Mouse (Mus musculus): Measurements from ENCODE around the gene Itln1. TPM values are rescaled to one million over a fixed set of nuclear protein-coding genes. Genes with fewer than 3 reads are reported as not detected.
"Not testable (repeated sequence)": the region's sequence is repeated elsewhere in the genome, so short reads cannot be mapped to it uniquely, and the experiment has no call there.

Gene Itln1
- polyA plus RNA-seq, 1 experiment from 2014 or later = not detected

DNA sequence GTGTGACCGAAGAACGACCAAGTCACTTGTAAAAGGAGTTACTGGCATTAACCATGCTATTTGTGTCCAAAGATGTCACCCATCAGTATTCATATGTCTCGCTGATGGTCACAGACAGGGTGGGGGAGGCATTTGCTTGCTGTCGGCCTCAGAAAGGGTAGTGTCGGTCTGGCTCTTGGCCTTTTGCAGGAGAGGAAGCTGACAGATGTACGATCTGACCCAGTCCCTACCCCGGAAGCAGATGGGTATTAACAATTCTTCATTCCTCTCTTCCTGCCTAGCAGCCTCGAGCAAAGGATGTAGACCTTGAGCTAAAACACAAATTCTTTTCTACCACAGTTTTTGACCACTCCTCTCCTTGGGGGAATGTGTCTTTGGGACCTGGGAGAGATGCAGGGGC lies 58.0 kb downstream of the Itln1 start:
- Histone ChIP-seq H3K4me1 (no peaks in the 10 kb centered on the region), H3K36me3 (ENCODE audit: poor library complexity, severe bottlenecking) (no peaks in the 10 kb centered on the region), H3K4me3 (no peak overlapping the region), H3K4me2 (no peak overlapping the region), H3K9me3 (replicated peaks) (0 out of 2 replicates have a peak, but pooled peaks cover 8% of the 10 kb centered on the region), H3K27ac (no peak overlapping the region), H3K27me3 (no peaks in the 10 kb centered on the region), H3K9ac (no peak overlapping the region)
- WGBS = 79% methylated on average over 8 of the region's 8 CpGs
- no peak for ATAC-seq

DNA sequence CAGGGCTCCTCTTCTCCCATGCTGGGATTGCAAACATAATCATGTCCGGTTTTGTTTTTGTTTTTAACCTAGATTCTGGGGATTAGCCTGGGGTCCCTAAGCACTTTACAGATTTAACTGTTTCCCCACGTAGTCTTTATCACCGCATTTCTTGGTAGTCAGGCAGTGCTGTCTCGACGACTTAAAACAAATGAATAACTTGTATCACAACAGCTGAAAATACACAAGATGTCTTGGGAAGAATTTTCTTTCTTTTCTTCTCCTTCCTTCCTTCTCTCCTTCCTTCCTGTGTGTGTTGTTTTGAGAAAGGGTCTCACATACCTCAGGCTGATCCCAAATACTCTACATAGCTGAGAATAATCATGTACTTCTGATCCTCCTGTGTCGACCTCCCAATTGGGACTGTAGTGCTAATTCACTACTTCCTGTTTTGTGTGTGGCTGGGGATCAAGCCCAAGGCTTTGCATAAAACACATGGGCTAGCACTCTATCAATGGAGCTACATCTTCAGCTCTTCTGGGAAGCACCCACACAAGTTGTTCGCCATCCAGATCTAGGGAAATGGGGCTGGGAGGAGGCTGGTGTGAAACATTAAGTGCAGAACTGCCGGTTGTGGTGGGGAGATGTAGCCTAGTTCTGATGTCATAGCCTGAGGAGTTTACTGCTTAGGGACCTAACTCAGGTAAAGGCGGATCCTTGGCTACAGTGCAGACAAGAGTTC lies 61.0 kb downstream of the Itln1 start:
- H3K27ac ChIP-seq = no peak overlapping the region
- no peaks in the 10 kb centered on the region for H3K9me3 ChIP-seq (replicated peaks)
- H3K9ac ChIP-seq = no peak overlapping the region
- WGBS = 79% methylated on average over 9 of the region's 9 CpGs
- no peak for ATAC-seq
- H3K4me2 ChIP-seq = no peak overlapping the region
- H3K4me3 ChIP-seq = no peak overlapping the region
- H3K36me3 ChIP-seq (ENCODE audit: poor library complexity, severe bottlenecking) = no peaks in the 10 kb centered on the region
- no peaks in the 10 kb centered on the region for H3K27me3 ChIP-seq
- H3K4me1 ChIP-seq = no peaks in the 10 kb centered on the region

DNA sequence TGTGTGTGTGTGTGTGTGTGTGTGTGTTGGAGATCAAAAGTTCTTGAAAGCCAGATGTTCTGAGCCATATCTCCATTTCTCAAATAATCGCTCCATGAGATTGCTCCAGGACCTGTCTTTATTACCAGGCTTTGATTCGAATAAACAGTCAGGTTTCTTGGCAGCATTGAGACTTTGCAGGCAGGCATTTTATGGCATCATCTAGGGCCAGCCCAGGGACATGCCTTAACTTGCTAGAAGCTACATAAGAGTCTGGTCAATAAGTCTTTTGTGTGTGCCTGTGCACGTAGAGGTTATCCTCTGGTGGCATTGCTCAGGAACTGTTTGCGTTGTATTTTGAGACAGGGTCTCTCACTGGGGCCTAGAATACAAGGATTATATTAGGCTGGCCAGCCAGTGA lies 61.6 kb downstream of the Itln1 start:
- Histone ChIP-seq H3K4me3 (no peak overlapping the region), H3K27ac (no peak overlapping the region), H3K9me3 (replicated peaks) (no peaks in the 10 kb centered on the region), H3K4me2 (no peak overlapping the region), H3K9ac (no peak overlapping the region), H3K27me3 (no peaks in the 10 kb centered on the region), H3K36me3 (ENCODE audit: poor library complexity, severe bottlenecking) (no peaks in the 10 kb centered on the region), H3K4me1 (no peaks in the 10 kb centered on the region)
- WGBS = 77% methylated on average over 4 of the region's 4 CpGs
- no peak for ATAC-seq

DNA sequence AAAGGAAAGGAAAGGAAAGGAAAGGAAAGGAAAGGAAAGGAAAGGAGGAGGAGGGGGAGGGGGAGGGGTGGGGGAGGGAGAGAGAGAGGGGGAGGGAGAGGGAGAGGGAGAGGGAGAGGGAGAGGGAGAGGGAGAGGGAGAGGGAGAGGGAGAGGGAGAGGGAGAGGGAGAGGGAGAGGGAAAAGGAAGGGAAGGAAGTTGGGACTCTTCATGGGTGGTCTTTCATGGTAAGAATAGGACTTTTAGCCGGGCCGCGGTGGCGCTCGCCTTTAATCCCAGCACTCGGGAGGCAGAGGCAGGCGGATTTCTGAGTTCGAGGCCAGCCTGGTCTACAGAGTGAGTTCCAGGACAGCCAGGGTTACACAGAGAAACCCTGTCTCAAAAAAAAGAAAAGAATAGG lies 63.2 kb downstream of the Itln1 start:
- H3K9me3 ChIP-seq (replicated peaks); ATAC-seq; H3K36me3 ChIP-seq (ENCODE audit: poor library complexity, severe bottlenecking); H3K4me1 ChIP-seq; H3K4me3 ChIP-seq; H3K27ac ChIP-seq; H3K9ac ChIP-seq; H3K4me2 ChIP-seq; H3K27me3 ChIP-seq: not testable (repeated sequence)
- 87% methylated on average over 8 of the region's 8 CpGs for WGBS

DNA sequence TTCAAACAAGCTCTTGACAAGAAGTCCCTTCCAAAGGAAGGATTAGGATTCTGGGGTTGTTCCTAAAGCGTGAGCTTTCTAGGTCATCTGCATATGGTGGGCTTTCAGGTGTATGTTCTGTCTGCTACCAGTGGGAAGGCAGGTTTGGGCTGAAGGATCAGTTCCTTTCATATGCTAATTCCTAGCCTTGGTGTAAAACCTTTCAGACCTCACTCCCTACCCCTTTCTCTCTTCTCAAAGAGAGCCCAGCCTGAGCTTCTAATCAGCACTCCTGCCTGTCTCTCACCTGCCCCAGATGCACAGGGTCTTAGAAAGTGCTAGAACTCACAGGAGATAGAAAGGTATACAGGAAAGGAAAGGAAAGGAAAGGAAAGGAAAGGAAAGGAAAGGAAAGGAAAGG lies 63.6 kb downstream of the Itln1 start:
- Histone ChIP-seq H3K9me3 (replicated peaks) (no peaks in the 10 kb centered on the region), H3K9ac (no peak overlapping the region), H3K27ac (no peak overlapping the region), H3K36me3 (ENCODE audit: poor library complexity, severe bottlenecking) (no peaks in the 10 kb centered on the region), H3K4me1 (no peaks in the 10 kb centered on the region), H3K4me3 (no peak overlapping the region), H3K27me3 (no peaks in the 10 kb centered on the region), H3K4me2 (no peak overlapping the region)
- WGBS = 57% methylated on average over 1 of the region's 1 CpGs
- ATAC-seq = no peak

DNA sequence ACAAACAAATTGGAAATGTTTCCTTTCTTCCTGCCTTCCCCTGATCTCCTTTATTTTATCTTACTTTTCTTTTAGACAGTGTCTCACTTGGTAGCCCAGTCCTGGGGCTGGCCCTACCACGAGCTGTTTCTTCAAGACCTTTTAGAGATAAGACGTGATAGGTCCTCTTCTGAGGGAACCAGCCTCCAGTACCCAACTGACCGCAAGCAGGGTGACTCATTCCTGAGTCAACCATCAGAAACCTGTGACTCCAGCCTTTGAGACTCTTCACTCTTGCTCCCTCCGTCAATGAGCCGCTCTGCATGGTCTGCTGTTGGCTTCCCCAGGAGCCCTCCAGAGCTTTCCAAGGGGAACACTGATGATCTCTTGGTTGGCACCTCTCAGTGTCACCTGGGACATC lies 64.2 kb downstream of the Itln1 start:
- H3K4me1 ChIP-seq = no peaks in the 10 kb centered on the region
- H3K27ac ChIP-seq = no peak overlapping the region
- H3K27me3 ChIP-seq = no peaks in the 10 kb centered on the region
- 88% methylated on average over 5 of the region's 5 CpGs for WGBS
- no peak overlapping the region for H3K4me3 ChIP-seq
- H3K4me2 ChIP-seq = no peak overlapping the region
- H3K36me3 ChIP-seq (ENCODE audit: poor library complexity, severe bottlenecking) = no peaks in the 10 kb centered on the region
- ATAC-seq = no peak
- no peaks in the 10 kb centered on the region for H3K9me3 ChIP-seq (replicated peaks)
- H3K9ac ChIP-seq = no peak overlapping the region

DNA sequence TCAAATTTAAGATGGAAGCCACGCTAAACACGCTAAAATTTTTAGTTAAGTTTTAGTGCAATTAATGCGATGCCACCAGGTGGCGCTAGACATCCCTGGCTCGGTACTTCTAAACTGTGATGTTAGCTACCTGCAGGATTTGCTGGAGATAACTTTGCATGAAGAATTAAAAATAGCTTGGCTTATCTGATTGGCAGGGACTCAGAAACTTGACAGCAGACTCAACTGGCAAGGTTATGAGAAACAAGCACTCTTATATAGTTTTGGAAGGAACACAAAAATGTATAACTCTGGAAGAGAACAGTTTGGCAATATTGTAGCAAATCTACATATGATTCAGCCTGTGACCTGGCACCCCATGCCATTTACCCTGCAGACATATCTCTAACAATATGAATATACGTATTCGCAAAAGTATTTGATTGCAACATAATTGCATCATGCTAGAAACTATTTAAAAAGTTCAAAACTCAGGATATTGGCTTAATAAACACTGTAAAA lies 64.7 kb downstream of the Itln1 start:
- Histone ChIP-seq H3K4me2 (no peak overlapping the region), H3K4me1 (no peaks in the 10 kb centered on the region), H3K9ac (no peak overlapping the region), H3K27ac (no peak overlapping the region), H3K9me3 (replicated peaks) (no peaks in the 10 kb centered on the region), H3K4me3 (no peak overlapping the region), H3K27me3 (no peaks in the 10 kb centered on the region), H3K36me3 (ENCODE audit: poor library complexity, severe bottlenecking) (no peaks in the 10 kb centered on the region)
- no peak for ATAC-seq
- WGBS = 36% methylated on average over 7 of the region's 7 CpGs

DNA sequence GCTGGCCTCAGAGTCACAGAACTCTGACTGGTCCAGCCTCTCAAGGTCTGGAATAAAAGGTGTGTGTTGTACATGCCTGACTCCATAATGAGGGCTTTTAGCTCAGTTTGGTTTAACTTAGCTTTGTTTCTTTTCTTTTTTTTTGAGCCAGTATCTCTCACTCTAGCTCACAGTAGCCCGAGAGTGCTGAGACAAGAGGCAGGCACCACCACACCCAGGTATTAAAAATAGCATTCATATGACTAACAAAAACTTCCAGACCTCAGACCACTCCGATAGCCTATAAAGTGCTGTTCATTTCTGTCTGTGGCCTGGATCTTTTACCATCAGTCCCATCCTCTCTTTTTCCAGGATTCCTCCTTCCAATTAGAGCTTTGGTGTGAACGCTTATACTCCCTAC lies 65.4 kb downstream of the Itln1 start:
- Histone ChIP-seq H3K9ac (no peak overlapping the region), H3K4me3 (no peak overlapping the region), H3K9me3 (replicated peaks) (no peaks in the 10 kb centered on the region), H3K27me3 (no peaks in the 10 kb centered on the region), H3K4me2 (no peak overlapping the region), H3K36me3 (ENCODE audit: poor library complexity, severe bottlenecking) (no peaks in the 10 kb centered on the region), H3K27ac (no peak overlapping the region), H3K4me1 (no peaks in the 10 kb centered on the region)
- ATAC-seq = no peak
- 88% methylated on average over 3 of the region's 3 CpGs for WGBS

Other genes starting within 250 kb of the Itln1 start
- 122 and 125 TPM in 2 replicates for gene Usp21, start 247.3 kb downstream of the Itln1 start, polyA plus RNA-seq (2015; fragmentation: Nextera tagmentation; extraction: Ambion mirVana)
- gene Ufc1, start 240.3 kb downstream of the Itln1 start, polyA plus RNA-seq (2015; fragmentation: Nextera tagmentation; extraction: Ambion mirVana) = 118 and 120 TPM in 2 replicates
- gene Dedd, start 206.1 kb downstream of the Itln1 start, polyA plus RNA-seq (2015; fragmentation: Nextera tagmentation; extraction: Ambion mirVana) = 50.9 and 54.0 TPM in 2 replicates
- 52.9 and 56.9 TPM in 2 replicates for gene Nit1, start 189.6 kb downstream of the Itln1 start, polyA plus RNA-seq (2015; fragmentation: Nextera tagmentation; extraction: Ambion mirVana)
- 160 and 180 TPM in 2 replicates for gene Pfdn2, start 189.6 kb downstream of the Itln1 start, polyA plus RNA-seq (2015; fragmentation: Nextera tagmentation; extraction: Ambion mirVana)
- gene Klhdc9, start 174.5 kb downstream of the Itln1 start, polyA plus RNA-seq (2015; fragmentation: Nextera tagmentation; extraction: Ambion mirVana) = 3.3 and 3.8 TPM in 2 replicates
- 0.31 and 0.32 TPM in 2 replicates for gene Nectin4, start 165.2 kb downstream of the Itln1 start, polyA plus RNA-seq (2015; fragmentation: Nextera tagmentation; extraction: Ambion mirVana)
- gene Arhgap30, start 146.3 kb downstream of the Itln1 start, polyA plus RNA-seq (2015; fragmentation: Nextera tagmentation; extraction: Ambion mirVana) = 0.35 and 0.36 TPM in 2 replicates
- gene Usf1, start 124.0 kb downstream of the Itln1 start, polyA plus RNA-seq (2015; fragmentation: Nextera tagmentation; extraction: Ambion mirVana) = 205 and 211 TPM in 2 replicates
- 12.2 and 12.3 TPM in 2 replicates for gene Tstd1, start 116.4 kb downstream of the Itln1 start, polyA plus RNA-seq (2015; fragmentation: Nextera tagmentation; extraction: Ambion mirVana)
- 8.4 and 9.7 TPM in 2 replicates for gene F11r, start 97.8 kb downstream of the Itln1 start, polyA plus RNA-seq (2015; fragmentation: Nextera tagmentation; extraction: Ambion mirVana)
- gene Alyref2, start 31.8 kb downstream of the Itln1 start, polyA plus RNA-seq (2015; fragmentation: Nextera tagmentation; extraction: Ambion mirVana) = 23.0 and 24.5 TPM in 2 replicates
- gene Cd244a, start 23.9 kb upstream of the Itln1 start, polyA plus RNA-seq (2015; fragmentation: Nextera tagmentation; extraction: Ambion mirVana) = not detected in 2 replicates
- 0.08 TPM in 1 of 2 replicates, not detected in the other for gene Ly9, start 72.1 kb upstream of the Itln1 start, polyA plus RNA-seq (2015; fragmentation: Nextera tagmentation; extraction: Ambion mirVana)
- not detected in 2 replicates for gene Slamf7, start 117.7 kb upstream of the Itln1 start, polyA plus RNA-seq (2015; fragmentation: Nextera tagmentation; extraction: Ambion mirVana)
- gene Cd48, start 146.7 kb upstream of the Itln1 start, polyA plus RNA-seq (2015; fragmentation: Nextera tagmentation; extraction: Ambion mirVana) = 0.44 and 0.93 TPM in 2 replicates
- gene Slamf1, start 231.8 kb upstream of the Itln1 start, polyA plus RNA-seq (2015; fragmentation: Nextera tagmentation; extraction: Ambion mirVana) = 0.10 and 0.11 TPM in 2 replicates